Mouse (Mus musculus) CH12.LX (cell line): Measurements from ENCODE around the gene Ap1m1. TPM values are rescaled to one million over a fixed set of nuclear protein-coding genes. Genes with fewer than 3 reads are reported as not detected.

Experiments
- DNase-seq: peaks from one replicate; pipeline ENCODE4 v3.0.0-alpha.2; 2013; ENCODE audit errors: extremely low read depth
- H3K27ac ChIP-seq: 2 replicates; pipeline ENCODE4 v1.5.1; 2012; ENCODE audit warnings: low read depth, mild to moderate bottlenecking, control low read depth, moderate library complexity; ENCODE audit not compliant: insufficient read depth
- H3K27me3 ChIP-seq: replicated peaks from 2 replicates; pipeline ENCODE3; 2012; ENCODE audit warnings: inconsistent platforms
- H3K36me3 ChIP-seq, 2 experiments: replicated peaks in 1 of 2; 2 replicates each; pipeline versions ENCODE3 to v1.6.1; 2012; ENCODE audit warnings: inconsistent platforms in 1 of 2, low read length in 1 of 2, mild to moderate bottlenecking in 1 of 2, mixed read lengths in 1 of 2, moderate library complexity in 1 of 2; ENCODE audit not compliant: control insufficient read depth in 1 of 2, insufficient read depth in 1 of 2
- H3K4me1 ChIP-seq, 2 experiments: 2 replicates each; pipeline ENCODE4 v1.6.1; 2012; ENCODE audit warnings: inconsistent platforms in 1 of 2, moderate library complexity in 1 of 2; ENCODE audit not compliant: insufficient read depth in 2 of 2, control insufficient read depth in 1 of 2
- H3K4me2 ChIP-seq: 2 replicates; pipeline ENCODE4 v1.6.1; 2012; ENCODE audit warnings: low read depth, mild to moderate bottlenecking, control low read depth; ENCODE audit not compliant: poor library complexity, insufficient read depth, severe bottlenecking
- H3K4me3 ChIP-seq, 3 experiments: fragments of 150-350 bp in 1 of 3; sonication (generic) in 1 of 3; replicated peaks in 1 of 3; 2 replicates each; pipeline versions ENCODE3 to v1.5.1; 2011 to 2012; ENCODE audit warnings: low read depth in 2 of 3, low read length in 2 of 3, mild to moderate bottlenecking in 2 of 3, moderate library complexity in 2 of 3, control low read depth in 1 of 3, improper control_type of control experiment in 1 of 3, inconsistent platforms in 1 of 3, mixed read lengths in 1 of 3; ENCODE audit not compliant: poor library complexity in 1 of 3
- H3K79me2 ChIP-seq: replicated peaks from 2 replicates; pipeline ENCODE4 v1.6.1; 2012; ENCODE audit warnings: mild to moderate bottlenecking, moderate library complexity; ENCODE audit not compliant: control insufficient read depth, poor library complexity, insufficient read depth, severe bottlenecking; ENCODE audit errors: extremely low read depth
- H3K9ac ChIP-seq: 2 replicates; pipeline ENCODE4 v1.6.1; 2012; ENCODE audit warnings: low read depth, mild to moderate bottlenecking, control low read depth, moderate library complexity; ENCODE audit not compliant: insufficient read depth
- H3K9me3 ChIP-seq: replicated peaks from 2 replicates; pipeline ENCODE3; 2012; ENCODE audit warnings: low read length, inconsistent platforms, mixed read lengths
- BHLHE40 ChIP-seq: IDR thresholded peaks from 2 replicates; pipeline ENCODE4 v1.6.1; 2011; ENCODE audit warnings: mild to moderate bottlenecking, low read depth, low read length, improper control_type of control experiment
- CTCF ChIP-seq, 2 experiments: IDR thresholded peaks in 1 of 2; conservative IDR thresholded peaks in 1 of 2; 2 replicates each; pipeline ENCODE4 v1.5.1; 2011 to 2012; ENCODE audit warnings: low read depth in 2 of 2, low read length in 2 of 2, improper control_type of control experiment in 1 of 2, inconsistent platforms in 1 of 2, mild to moderate bottlenecking in 1 of 2, moderate library complexity in 1 of 2
- ETS1 ChIP-seq: conservative IDR thresholded peaks from 2 replicates; pipeline ENCODE4 v1.6.1; 2012; ENCODE audit warnings: low read depth, mild to moderate bottlenecking, inconsistent platforms, low read length, improper control_type of control experiment, moderate library complexity
- HCFC1 ChIP-seq: IDR thresholded peaks from 2 replicates; pipeline ENCODE4 v1.6.1; 2012; ENCODE audit warnings: low read depth, mild to moderate bottlenecking, inconsistent platforms, low read length, improper control_type of control experiment
- JUN ChIP-seq: IDR thresholded peaks from 2 replicates; pipeline ENCODE4 v1.6.1; 2011; ENCODE audit warnings: low read depth, mild to moderate bottlenecking, low read length, improper control_type of control experiment, moderate library complexity; ENCODE audit not compliant: insufficient read depth
- MAFK ChIP-seq: IDR thresholded peaks from 2 replicates; pipeline ENCODE4 v1.6.1; 2011; ENCODE audit warnings: low read length, improper control_type of control experiment; ENCODE audit not compliant: insufficient replicate concordance
- POLR2A ChIP-seq: IDR thresholded peaks from 2 replicates; pipeline ENCODE4 v1.6.1; 2011; ENCODE audit warnings: low read depth, mild to moderate bottlenecking, improper control_type of control experiment, low read length
- RAD21 ChIP-seq: IDR thresholded peaks from 2 replicates; pipeline ENCODE4 v1.6.1; 2011; ENCODE audit warnings: low read depth, mild to moderate bottlenecking, low read length, improper control_type of control experiment, moderate library complexity
- RCOR1 ChIP-seq: conservative IDR thresholded peaks from 2 replicates; pipeline ENCODE4 v1.6.1; 2012; ENCODE audit warnings: low read depth, mild to moderate bottlenecking, inconsistent platforms, low read length, improper control_type of control experiment
- SMC3 ChIP-seq: IDR thresholded peaks from 2 replicates; pipeline ENCODE4 v1.6.1; 2011; ENCODE audit warnings: low read depth, low read length, improper control_type of control experiment
- TBP ChIP-seq: conservative IDR thresholded peaks from 2 replicates; pipeline ENCODE4 v1.6.1; 2011; ENCODE audit warnings: low read depth, low read length, improper control_type of control experiment
- ZKSCAN1 ChIP-seq: IDR thresholded peaks from 2 replicates; pipeline ENCODE4 v1.6.1; 2012; ENCODE audit warnings: low read depth, inconsistent platforms, low read length, improper control_type of control experiment, borderline replicate concordance
- dilution Hi-C: fragments of 300-500 bp; cut with MboI; formaldehyde crosslinking; loops from 2 replicates; pipeline ENCODE4 v1.14.3; 2020; ENCODE audit warnings: low sequenced_read_pairs; ENCODE audit not compliant: extremely low pct_unique_long_range_greater_than_20kb, extremely low pct_ligation_motif_present
- in situ Hi-C: fragments of 300-500 bp; cut with MboI; formaldehyde crosslinking; loops from 3 replicates; pipeline ENCODE4 v1.14.3; 2019; ENCODE audit warnings: low sequenced_read_pairs, low pct_ligation_motif_present, low pct_unique_long_range_greater_than_20kb, mixed read lengths
- polyA plus RNA-seq: library from polyadenylated mRNA; unstranded; fragments of >175 nt; gene quantifications from 2 replicates; pipeline ENCODE4 v1.2.1, GENCODE M21; 2012; ENCODE audit warnings: low read depth; ENCODE audit not compliant: insufficient read length
- total RNA-seq, 2 experiments: library from RNA; depleted of rRNA; stranded (reverse); fragments of 300-350 nt in 1 of 2; fragments of >200 nt in 1 of 2; gene quantifications; 2 replicates each; pipeline ENCODE4 v1.2.3; 2012 to 2014

The Ap1m1 gene
- total and polyA plus RNA-seq, 3 experiments, result 20.1 to 86.1 (median 30.3) TPM

DNA sequence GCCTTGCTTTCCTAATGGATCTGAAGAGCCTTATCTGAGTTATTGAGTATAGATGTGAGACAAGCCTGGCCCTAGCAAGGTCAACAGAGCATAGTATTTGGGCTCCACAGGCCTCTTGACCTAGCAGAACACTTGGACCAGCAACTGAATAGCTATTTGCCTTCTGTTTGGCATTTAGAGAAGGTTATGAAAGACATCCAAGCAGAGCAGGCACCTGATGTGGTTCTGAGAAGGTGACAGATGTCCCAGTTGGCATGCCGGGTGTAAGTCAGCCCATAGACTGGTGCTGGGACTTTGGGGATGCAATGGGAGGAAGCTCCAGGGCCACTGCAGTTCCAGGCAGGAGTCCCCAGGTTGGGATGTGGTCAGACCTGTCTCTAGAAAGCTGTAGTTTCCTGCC lies 2.4 kb downstream of the Ap1m1 start:
- no peak for DNase-seq
- H3K4me1 ChIP-seq, result peaks cover 4 to 41% of the 10 kb centered on the region in 2 experiments
- no peaks in the 10 kb centered on the region for H3K9me3 ChIP-seq
- H3K27me3 ChIP-seq, result no peaks in the 10 kb centered on the region
- no peak overlapping the region for H3K4me2 ChIP-seq
- H3K79me2 ChIP-seq, result peaks cover 9% of the 10 kb centered on the region; the same call in 1 of the 2 replicates
- no peak overlapping the region for H3K9ac ChIP-seq
- no peak overlapping the region for H3K4me3 ChIP-seq
- dilution Hi-C loops (no loop called here), in situ Hi-C loops (no loop called here)
- H3K27ac ChIP-seq, result no peak overlapping the region
- peaks cover 12 to 48% of the 10 kb centered on the region in 2 experiments for H3K36me3 ChIP-seq
- TF ChIP-seq MAFK (no peak), CTCF (conservative IDR thresholded peaks at IDR 0.05 in 1 of 2, IDR thresholded peaks at IDR 0.05 in 1 of 2; ENCODE audit: low read depth in 2 of 2, low read length in 2 of 2) (no peak), POLR2A (no peak)

DNA sequence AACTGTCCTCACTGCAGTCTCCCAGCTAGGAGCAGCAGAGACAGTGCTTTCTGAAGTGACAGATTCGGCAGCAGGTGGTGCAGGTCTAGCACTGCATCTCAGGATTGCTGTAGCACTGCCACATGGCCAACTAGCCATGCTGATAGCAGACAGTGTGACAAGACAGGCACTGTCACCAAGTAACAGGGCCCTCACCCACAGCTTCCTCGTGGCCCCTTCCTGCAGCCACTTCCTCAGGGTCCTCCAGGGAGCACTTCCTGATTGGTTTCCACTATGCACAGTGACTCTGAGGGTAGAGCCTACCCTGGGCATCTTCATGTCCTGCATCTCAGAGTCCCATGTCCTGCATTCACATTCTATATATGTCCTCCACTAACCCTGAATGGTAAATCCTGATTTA lies 4.8 kb downstream of the Ap1m1 start:
- dilution Hi-C loops, result no loop called here
- TF ChIP-seq ETS1 (no peak), RCOR1 (no peak), JUN (no peak), HCFC1 (no peak)
- Histone ChIP-seq H3K9ac (no peak overlapping the region), H3K27ac (no peak overlapping the region), H3K4me3 (no peak overlapping the region), H3K79me2 (peaks cover 9% of the 10 kb centered on the region; the same call in 1 of the 2 replicates), H3K27me3 (no peaks in the 10 kb centered on the region), H3K4me2 (no peak overlapping the region), H3K9me3 (no peaks in the 10 kb centered on the region), H3K36me3 (peaks cover 12 to 69% of the 10 kb centered on the region in 2 experiments), H3K4me1 (peaks cover 4 to 41% of the 10 kb centered on the region in 2 experiments)
- in situ Hi-C loops, result no loop called here
- DNase-seq, result no peak

GRCm38 (mm10) chr8:72257171-72257901 lies 17.5 kb downstream of the Ap1m1 start:
- no peak overlapping the region for H3K4me3 ChIP-seq
- in situ Hi-C loops, result no loop called here

More at GRCm38 (mm10) chr8:72257171-72257901, 17.5 kb downstream of the Ap1m1 start:
- no peaks in the 10 kb centered on the region for H3K79me2 ChIP-seq
- no peak overlapping the region for H3K4me2 ChIP-seq
- peaks cover 6 to 37% of the 10 kb centered on the region in 2 experiments; a peak in 3 of 4 replicates for H3K4me1 ChIP-seq
- TF ChIP-seq CTCF (conservative IDR thresholded peaks at IDR 0.05 in 1 of 2, IDR thresholded peaks at IDR 0.05 in 1 of 2; ENCODE audit: low read depth in 2 of 2, low read length in 2 of 2), result peak in 1 of 2 experiments; percentile 61; a peak in 2 of 4 replicates
- no peak for TF ChIP-seq TBP
- peak; percentile 47 for TF ChIP-seq RAD21
- TF ChIP-seq POLR2A, result no peak
- peak; percentile 68 for TF ChIP-seq SMC3
- no peak for TF ChIP-seq BHLHE40
- no peak for TF ChIP-seq JUN
- TF ChIP-seq ZKSCAN1, result no peak
- H3K27me3 ChIP-seq, result no peaks in the 10 kb centered on the region
- peaks cover 36 to 55% of the 10 kb centered on the region in 2 experiments for H3K36me3 ChIP-seq
- H3K27ac ChIP-seq, result no peak overlapping the region
- H3K9ac ChIP-seq, result no peak overlapping the region
- H3K9me3 ChIP-seq, result no peaks in the 10 kb centered on the region
- dilution Hi-C loops, result no loop called here
- no peak for DNase-seq
